Mouse (Mus musculus): Measurements from ENCODE around the gene Cir1.

- TF ChIP-seq CTCF (IDR thresholded peaks at IDR 0.05; ENCODE audit: low read depth) (no peak), EP300 (optimal IDR thresholded peaks at IDR 0.05) (no peak)
Measured at GRCm38 (mm10) chr2:73271459-73272161, 40.9 kb downstream of the Cir1 start, which contains the start of gene Sp9.
